Mouse (Mus musculus) lung, adult 2 months (tissue): ENCODE results near the gene Smtnl2.

ENCODE experiments used
- CTCF ChIP-seq: fragments of 200-500 bp; IDR thresholded peaks from 2 replicates; pipeline ENCODE4 v1.5.1; 2011; ENCODE audit warnings: mild to moderate bottlenecking, low read length, control low read depth; ENCODE audit not compliant: insufficient read depth
- POLR2A ChIP-seq: fragments of 200-500 bp; IDR thresholded peaks from 2 replicates; pipeline ENCODE4 v1.6.1; 2011; ENCODE audit warnings: low read depth, mild to moderate bottlenecking, control low read depth, low read length, borderline replicate concordance; ENCODE audit errors: extremely low read depth

- TF ChIP-seq CTCF, result no peak
- no peak for TF ChIP-seq POLR2A
These were observed 43.4 kb downstream of the Smtnl2 start for GRCm38 (mm10) chr11:72367934-72368674.
